Mouse (Mus musculus): Measurements from ENCODE around the gene Naga. TPM values are rescaled to one million over a fixed set of nuclear protein-coding genes. Genes with fewer than 3 reads are reported as not detected.
"Not testable (repeated sequence)": the region's sequence is repeated elsewhere in the genome, so short reads cannot be mapped to it uniquely, and the experiment has no call there.

Gene Naga
- total RNA-seq (2015; ENCODE audit: low replicate concordance) (49.5 and 74.2 TPM in 2 replicates), total RNA-seq (2017; ENCODE audit: low replicate concordance) (22.7 and 56.3 TPM in 2 replicates)

DNA sequence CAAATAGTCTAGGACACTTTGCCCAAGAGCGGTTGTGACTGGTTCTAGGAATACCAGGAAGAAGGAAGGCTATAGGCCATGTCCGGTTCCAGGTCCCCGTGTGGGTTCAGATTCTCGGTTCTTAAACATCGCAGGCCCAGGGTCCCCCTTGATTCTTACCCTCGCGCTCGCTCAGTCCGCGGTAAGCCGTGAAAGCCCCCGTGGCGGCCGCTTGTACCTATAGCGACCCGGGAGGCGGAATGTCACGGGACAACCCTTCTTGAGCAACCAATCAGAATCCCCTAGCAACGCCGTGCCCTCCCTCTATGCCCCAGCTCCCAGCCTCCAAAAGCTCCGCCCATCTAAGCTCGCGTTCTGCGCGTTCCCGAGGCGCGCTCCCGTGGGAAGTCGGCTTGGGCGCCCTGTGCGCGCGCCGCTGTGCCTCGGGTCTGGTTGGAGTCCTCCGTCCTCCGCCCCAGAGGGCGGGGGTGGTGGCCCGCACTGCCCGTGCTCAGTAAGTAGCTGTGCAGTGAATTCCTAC lies at the start of gene Naga, which contains the start of the genes Pheta2 and Smdt1:
TSS of gene Naga (minus strand) at position 333 of the 520 bp plus-strand sequence.
TSS of gene Pheta2 (plus strand) at position 350 of the 520 bp plus-strand sequence.
TSS of gene Smdt1 (plus strand) at position 367 of the 520 bp plus-strand sequence.
- peak; percentile 68 for ATAC-seq (replicated peaks; ENCODE audit: low FRiP score, poor library complexity, severe bottlenecking)

- ATAC-seq (replicated peaks; ENCODE audit: low FRiP score, poor library complexity, severe bottlenecking), result no peak
Measured at GRCm38 (mm10) chr15:82385729-82386128, 47.0 kb upstream of the Naga start.

DNA sequence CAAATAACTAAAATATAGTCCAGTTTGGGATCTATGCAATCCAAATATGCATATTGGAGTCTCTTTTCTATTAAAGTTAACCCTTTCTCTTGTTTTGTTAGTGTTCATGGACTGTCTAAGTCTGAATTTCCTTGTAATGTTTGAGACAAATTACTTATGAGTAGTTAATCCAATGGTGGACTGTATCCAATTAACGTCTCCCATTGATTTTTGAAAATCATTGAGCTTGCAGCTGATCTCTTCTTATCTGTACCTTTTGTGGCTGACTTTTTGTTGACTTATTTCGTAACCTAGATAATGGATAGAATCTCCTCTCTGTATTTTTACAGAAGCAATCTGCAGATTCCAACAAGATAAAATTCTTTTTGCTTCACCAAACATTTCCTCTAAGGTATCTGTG lies 43.7 kb upstream of the Naga start:
- no peak for ATAC-seq (replicated peaks; ENCODE audit: low FRiP score, poor library complexity, severe bottlenecking)

- ATAC-seq (replicated peaks; ENCODE audit: low FRiP score, poor library complexity, severe bottlenecking), result no peak
Measured at GRCm38 (mm10) chr15:82380714-82381062, 42.0 kb upstream of the Naga start.

GRCm38 (mm10) chr15:82379871-82380713 lies 41.4 kb upstream of the Naga start, which contains the start of gene Cyp2d22:
Gene Cyp2d22, minus strand, starts transcription at chr15:82380260.
- no peak for ATAC-seq (replicated peaks; ENCODE audit: low FRiP score, poor library complexity, severe bottlenecking)

- ATAC-seq (replicated peaks; ENCODE audit: low FRiP score, poor library complexity, severe bottlenecking), result no peak
Measured at GRCm38 (mm10) chr15:82379511-82379870, 40.8 kb upstream of the Naga start.

GRCm38 (mm10) chr15:82378261-82379180 lies 39.8 kb upstream of the Naga start:
- no peak for ATAC-seq (replicated peaks; ENCODE audit: low FRiP score, poor library complexity, severe bottlenecking)

DNA sequence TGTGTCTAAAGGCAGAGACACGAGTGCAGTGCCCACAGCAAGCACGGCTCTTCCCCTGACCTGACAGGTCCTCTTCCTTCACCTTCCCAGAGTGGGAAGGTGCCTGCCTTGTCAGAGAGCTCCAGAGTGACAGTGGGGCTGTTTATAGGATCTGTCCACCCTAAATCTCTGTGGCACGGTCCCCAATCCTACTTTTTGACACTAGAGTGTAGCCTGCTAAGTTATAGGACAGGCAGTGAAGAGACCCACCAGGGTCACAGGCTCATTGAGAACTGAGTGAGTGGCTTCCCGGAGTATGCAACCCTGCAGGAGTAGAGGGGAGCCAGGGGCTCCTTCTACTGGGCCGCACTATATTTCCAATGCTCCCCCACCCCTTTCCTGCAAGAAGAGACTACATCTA lies 39.0 kb upstream of the Naga start:
- no peak for ATAC-seq (replicated peaks; ENCODE audit: low FRiP score, poor library complexity, severe bottlenecking)

- no peak for ATAC-seq (replicated peaks; ENCODE audit: low FRiP score, poor library complexity, severe bottlenecking)
Measured at GRCm38 (mm10) chr15:82376393-82377138, 37.8 kb upstream of the Naga start.

DNA sequence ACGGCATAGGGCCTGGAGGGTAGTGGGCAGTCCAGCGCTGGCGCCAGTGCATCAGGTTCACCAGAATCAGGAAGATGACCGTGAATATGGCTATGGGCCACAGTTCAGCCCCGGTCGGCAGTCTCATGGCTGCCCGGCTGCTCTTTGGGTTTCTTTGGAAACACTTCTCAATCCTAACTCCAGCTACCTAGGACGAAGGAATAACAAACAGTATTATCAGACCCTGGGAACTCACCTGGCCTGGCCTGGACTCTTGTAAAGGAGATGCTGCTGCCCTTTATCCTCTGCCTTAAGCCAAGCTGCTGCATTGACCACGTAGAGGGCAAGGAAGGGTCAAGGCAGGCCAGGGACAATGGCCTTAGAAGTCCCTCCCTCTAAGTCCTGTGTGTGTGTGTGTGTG lies 37.1 kb upstream of the Naga start:
- ATAC-seq (replicated peaks; ENCODE audit: low FRiP score, poor library complexity, severe bottlenecking), result no peak

GRCm38 (mm10) chr15:82374437-82374836 lies 35.7 kb upstream of the Naga start:
- no peak for ATAC-seq (replicated peaks; ENCODE audit: low FRiP score, poor library complexity, severe bottlenecking)

DNA sequence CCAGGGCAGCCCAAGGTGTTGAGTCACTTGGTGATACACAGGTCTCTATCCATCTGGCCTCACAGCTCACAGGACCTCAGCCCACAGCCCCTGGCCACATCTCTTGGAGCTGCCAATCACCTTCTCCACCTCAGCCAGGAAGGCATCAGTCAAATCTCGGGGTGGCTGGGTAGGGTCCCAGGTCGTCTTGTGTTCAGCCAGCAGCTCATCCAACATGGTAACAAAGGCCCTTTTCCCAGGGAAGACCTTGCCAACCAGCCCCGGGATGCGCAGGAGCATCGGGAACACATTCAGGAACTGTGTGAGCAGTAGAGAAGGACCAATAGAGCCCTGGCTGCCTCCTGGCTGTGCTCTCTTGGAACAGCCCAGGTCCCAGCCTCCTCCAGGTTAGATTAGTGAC lies 34.3 kb upstream of the Naga start:
- no peak for ATAC-seq (replicated peaks; ENCODE audit: low FRiP score, poor library complexity, severe bottlenecking)

- no peak for ATAC-seq (replicated peaks; ENCODE audit: low FRiP score, poor library complexity, severe bottlenecking)
Measured at GRCm38 (mm10) chr15:82372446-82372845, 33.7 kb upstream of the Naga start.

DNA sequence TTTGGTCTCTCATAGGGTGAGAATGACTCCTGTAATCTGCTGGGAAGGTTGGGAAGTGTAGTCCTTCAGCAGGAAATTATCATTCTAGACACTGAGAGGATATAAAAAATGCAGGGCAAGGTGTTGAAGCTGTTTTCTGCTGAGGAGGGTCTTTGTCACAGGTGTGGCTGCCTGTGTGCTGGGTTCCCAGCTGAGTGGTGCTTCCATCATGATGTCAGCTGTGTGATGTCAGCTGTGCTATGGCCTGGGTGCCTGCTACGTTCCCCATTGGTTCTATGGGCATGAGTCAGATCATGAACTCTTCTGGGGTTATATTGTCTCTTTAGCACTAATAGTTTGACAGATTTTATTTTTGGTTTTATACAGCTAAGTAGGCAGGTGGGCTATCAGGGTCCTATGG lies 30.1 kb upstream of the Naga start:
- ATAC-seq (replicated peaks; ENCODE audit: low FRiP score, poor library complexity, severe bottlenecking), result no peak

DNA sequence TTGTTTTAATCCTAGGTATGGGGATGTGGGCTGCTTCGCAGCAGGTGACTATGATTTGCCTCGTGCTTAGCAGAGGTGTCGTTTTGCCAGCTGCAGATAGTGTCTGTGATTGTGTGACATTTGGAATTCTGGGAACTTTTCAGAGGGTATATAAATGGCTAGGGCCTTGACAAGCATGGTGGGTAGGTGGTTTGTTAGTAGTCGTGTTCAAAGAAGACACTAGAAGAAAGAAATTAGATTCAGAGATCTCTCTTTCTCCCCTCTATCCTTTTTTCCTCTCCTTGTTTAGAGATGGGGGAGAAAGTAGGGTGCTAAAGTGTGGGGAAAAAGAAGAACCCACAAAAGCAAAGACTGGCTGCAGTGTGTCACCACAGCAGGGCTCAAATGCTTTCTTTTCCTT lies 29.4 kb upstream of the Naga start:
- no peak for ATAC-seq (replicated peaks; ENCODE audit: low FRiP score, poor library complexity, severe bottlenecking)

GRCm38 (mm10) chr15:82364561-82364960 lies 25.8 kb upstream of the Naga start:
- not testable (repeated sequence) for ATAC-seq (replicated peaks; ENCODE audit: low FRiP score, poor library complexity, severe bottlenecking)

- not testable (repeated sequence) for ATAC-seq (replicated peaks; ENCODE audit: low FRiP score, poor library complexity, severe bottlenecking)
Measured at GRCm38 (mm10) chr15:82363801-82364200, 25.1 kb upstream of the Naga start.

DNA sequence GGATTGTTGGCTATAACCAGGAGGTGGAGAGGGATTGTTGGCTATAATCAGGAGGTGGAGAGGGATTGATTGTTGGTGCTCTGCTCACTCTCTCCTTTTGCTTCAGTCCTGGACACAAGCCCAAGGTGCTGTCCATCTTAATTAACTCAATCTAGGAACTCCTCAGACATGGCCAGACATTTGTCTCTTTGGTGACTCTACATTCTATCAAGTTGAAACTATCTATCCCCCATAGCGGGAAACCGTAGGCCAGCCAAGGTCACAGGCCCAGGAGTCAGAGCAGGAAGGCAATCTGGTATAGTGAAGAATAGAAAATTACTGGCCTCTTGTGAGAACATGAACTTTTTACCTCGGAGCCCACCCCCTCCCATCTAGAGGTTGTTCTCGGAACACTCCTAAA lies 23.5 kb upstream of the Naga start:
- ATAC-seq (replicated peaks; ENCODE audit: low FRiP score, poor library complexity, severe bottlenecking), result no peak

GRCm38 (mm10) chr15:82361459-82362018 lies 22.8 kb upstream of the Naga start:
- no peak for ATAC-seq (replicated peaks; ENCODE audit: low FRiP score, poor library complexity, severe bottlenecking)
